Mouse (Mus musculus) heart, embryonic 13.5 days (tissue): Measurements from ENCODE around the gene Mxra7. TPM values are rescaled to one million over a fixed set of nuclear protein-coding genes. Genes with fewer than 3 reads are reported as not detected.

Experiments used
- ATAC-seq: fragments of 200-750 bp; cut with Nextera tagmentation; 2 replicates; pipeline ENCODE4 v1.8.0; 2017; ENCODE audit warnings: moderate TSS enrichment; ENCODE audit not compliant: insufficient number of reproducible peaks, low FRiP score, low TSS enrichment; ENCODE audit errors: extremely low read depth
- H3K27ac ChIP-seq: fragments of 300-500 bp; sonication (generic); replicated peaks from 2 replicates; pipeline ENCODE4 v1.5.1; 2015; ENCODE audit warnings: moderate library complexity, mild to moderate bottlenecking, inconsistent platforms
- H3K27me3 ChIP-seq: fragments of 300-500 bp; sonication (generic); replicated peaks from 2 replicates; pipeline ENCODE4 v1.6.1; 2015; ENCODE audit warnings: mild to moderate bottlenecking, inconsistent platforms
- H3K36me3 ChIP-seq: fragments of 300-500 bp; sonication (generic); 2 replicates; pipeline ENCODE4 v1.6.1; 2015; ENCODE audit warnings: mild to moderate bottlenecking, inconsistent platforms
- H3K4me1 ChIP-seq: fragments of 300-500 bp; sonication (generic); 2 replicates; pipeline ENCODE4 v1.6.1; 2015; ENCODE audit warnings: inconsistent platforms
- H3K4me2 ChIP-seq: fragments of 300-500 bp; sonication (generic); 2 replicates; pipeline ENCODE4 v1.6.1; 2015; ENCODE audit warnings: inconsistent platforms, mild to moderate bottlenecking, moderate library complexity
- H3K4me3 ChIP-seq: fragments of 300-500 bp; sonication (generic); 2 replicates; pipeline ENCODE4 v1.5.1; 2015; ENCODE audit warnings: moderate library complexity, mild to moderate bottlenecking, inconsistent platforms
- H3K9ac ChIP-seq: fragments of 300-500 bp; sonication (generic); 2 replicates; pipeline ENCODE4 v1.6.1; 2015; ENCODE audit warnings: inconsistent platforms, mild to moderate bottlenecking, moderate library complexity
- H3K9me3 ChIP-seq: fragments of 300-500 bp; sonication (generic); 2 replicates; pipeline ENCODE4 v1.6.1; 2016; ENCODE audit warnings: inconsistent platforms
- WGBS: fragments of 180-500 bp; shearing (Covaris S2); methylation state at CpG from one replicate; pipeline ENCODE4 v1.1.7; 2015; ENCODE audit warnings: mixed read lengths; 5-methylcytosine and 5-hydroxymethylcytosine counted together
- polyA plus RNA-seq: library from polyadenylated mRNA; unstranded; fragments of >200 nt; fragmentation: Nextera tagmentation; extraction: Ambion mirVana; gene quantifications from 2 replicates; pipeline ENCODE4 v1.2.1, GENCODE M21; 2015

Gene Mxra7
- polyA plus RNA-seq, 1 experiment from 2014 or later, result 19.3 TPM

GRCm38 (mm10) chr11:116843261-116844233 is 15.7 kb upstream of the Mxra7 start, which contains the start of the genes Mettl23 and Jmjd6:
Gene Mettl23, plus strand, starts transcription at chr11:116843278.
Gene Jmjd6, minus strand, starts transcription at chr11:116843449.
- H3K9me3 ChIP-seq, result no peaks in the 10 kb centered on the region
- peak within 1 kb of the TSS; percentile 100 for H3K27ac ChIP-seq
- peaks cover 55% of the 10 kb centered on the region for H3K4me1 ChIP-seq
- peak within 1 kb of the TSS; percentile 90 for H3K4me3 ChIP-seq
- ATAC-seq, result peak; percentile 96
- WGBS, result under 1% methylated on average over 72 of the region's 72 CpGs
- H3K4me2 ChIP-seq, result peak within 1 kb of the TSS; percentile 93
- peak within 1 kb of the TSS; percentile 97 for H3K9ac ChIP-seq
- H3K36me3 ChIP-seq, result peaks cover 50% of the 10 kb centered on the region
- no peaks in the 10 kb centered on the region for H3K27me3 ChIP-seq

- peak overlapping the region; percentile 97 for H3K9ac ChIP-seq
- peak; percentile 56 for ATAC-seq
- peaks cover 50% of the 10 kb centered on the region for H3K36me3 ChIP-seq
- peak overlapping the region; percentile 90 for H3K4me3 ChIP-seq
- H3K4me1 ChIP-seq, result peaks cover 53% of the 10 kb centered on the region
- no peaks in the 10 kb centered on the region for H3K27me3 ChIP-seq
- peak overlapping the region; percentile 100 for H3K27ac ChIP-seq
- peak overlapping the region; percentile 93 for H3K4me2 ChIP-seq
- under 1% methylated on average over 73 of the region's 73 CpGs for WGBS
- H3K9me3 ChIP-seq, result no peaks in the 10 kb centered on the region
Observed at GRCm38 (mm10) chr11:116842531-116843260, 14.8 kb upstream of the Mxra7 start.

GRCm38 (mm10) chr11:116840748-116841147 is 12.9 kb upstream of the Mxra7 start:
- Histone ChIP-seq H3K36me3 (peaks cover 59% of the 10 kb centered on the region), H3K27ac (no peak overlapping the region), H3K4me3 (peak overlapping the region; percentile 90), H3K4me1 (peaks cover 47% of the 10 kb centered on the region), H3K4me2 (peak overlapping the region; percentile 93), H3K9ac (peak overlapping the region; percentile 97), H3K9me3 (no peaks in the 10 kb centered on the region), H3K27me3 (no peaks in the 10 kb centered on the region)
- no peak for ATAC-seq
- 78% methylated on average over 4 of the region's 4 CpGs for WGBS

GRCm38 (mm10) chr11:116839601-116840000 is 11.8 kb upstream of the Mxra7 start:
- Histone ChIP-seq H3K4me3 (peak overlapping the region; percentile 22), H3K4me2 (peak overlapping the region; percentile 93), H3K9ac (peak overlapping the region; percentile 72), H3K27me3 (no peaks in the 10 kb centered on the region), H3K9me3 (no peaks in the 10 kb centered on the region), H3K36me3 (peaks cover 70% of the 10 kb centered on the region), H3K27ac (no peak overlapping the region), H3K4me1 (peaks cover 41% of the 10 kb centered on the region)
- ATAC-seq, result no peak
- 71% methylated on average over 7 of the region's 7 CpGs for WGBS

GRCm38 (mm10) chr11:116838936-116839335 is 11.1 kb upstream of the Mxra7 start:
- Histone ChIP-seq H3K36me3 (peaks cover 77% of the 10 kb centered on the region), H3K4me1 (peaks cover 34% of the 10 kb centered on the region), H3K27ac (no peak overlapping the region), H3K4me2 (no peak overlapping the region), H3K4me3 (peak overlapping the region; percentile 22; the same call in 1 of the 2 replicates), H3K9me3 (no peaks in the 10 kb centered on the region), H3K27me3 (no peaks in the 10 kb centered on the region), H3K9ac (0 out of 2 replicates have a peak overlapping the region, but pooled peaks have one; percentile 72)
- 87% methylated on average over 14 of the region's 14 CpGs for WGBS
- no peak for ATAC-seq

GRCm38 (mm10) chr11:116837441-116837840 is 9.6 kb upstream of the Mxra7 start:
- no peak overlapping the region for H3K9ac ChIP-seq
- peaks cover 89% of the 10 kb centered on the region for H3K36me3 ChIP-seq
- H3K4me1 ChIP-seq, result peaks cover 37% of the 10 kb centered on the region
- 90% methylated on average over 10 of the region's 10 CpGs for WGBS
- H3K27me3 ChIP-seq, result no peaks in the 10 kb centered on the region
- ATAC-seq, result no peak
- no peak overlapping the region for H3K4me2 ChIP-seq
- no peaks in the 10 kb centered on the region for H3K9me3 ChIP-seq
- no peak overlapping the region for H3K4me3 ChIP-seq
- H3K27ac ChIP-seq, result no peak overlapping the region

GRCm38 (mm10) chr11:116836283-116836682 is 8.4 kb upstream of the Mxra7 start:
- peaks cover 92% of the 10 kb centered on the region for H3K36me3 ChIP-seq
- H3K4me1 ChIP-seq, result peaks cover 29% of the 10 kb centered on the region
- no peaks in the 10 kb centered on the region for H3K9me3 ChIP-seq
- WGBS, result 93% methylated on average over 4 of the region's 4 CpGs
- H3K4me3 ChIP-seq, result no peak overlapping the region
- H3K27ac ChIP-seq, result no peak overlapping the region
- no peak overlapping the region for H3K4me2 ChIP-seq
- H3K27me3 ChIP-seq, result no peaks in the 10 kb centered on the region
- ATAC-seq, result no peak
- no peak overlapping the region for H3K9ac ChIP-seq

GRCm38 (mm10) chr11:116834954-116835353 is 7.1 kb upstream of the Mxra7 start:
- Histone ChIP-seq H3K27ac (no peak overlapping the region), H3K4me1 (peaks cover 18% of the 10 kb centered on the region), H3K4me3 (no peak overlapping the region), H3K9me3 (no peaks in the 10 kb centered on the region), H3K27me3 (no peaks in the 10 kb centered on the region), H3K9ac (no peak overlapping the region), H3K36me3 (peaks cover 82% of the 10 kb centered on the region), H3K4me2 (no peak overlapping the region)
- no peak for ATAC-seq
- WGBS, result 88% methylated on average over 1 of the region's 1 CpGs

GRCm38 (mm10) chr11:116832172-116832685 is 4.4 kb upstream of the Mxra7 start:
- 42% methylated on average over 4 of the region's 4 CpGs for WGBS
- Histone ChIP-seq H3K27me3 (no peaks in the 10 kb centered on the region), H3K36me3 (peaks cover 55% of the 10 kb centered on the region), H3K4me1 (peaks cover 25% of the 10 kb centered on the region), H3K9me3 (no peaks in the 10 kb centered on the region), H3K4me3 (no peak overlapping the region), H3K27ac (no peak overlapping the region), H3K9ac (no peak overlapping the region), H3K4me2 (no peak overlapping the region)
- ATAC-seq, result no peak

- H3K4me1 ChIP-seq, result peaks cover 57% of the 10 kb centered on the region
- H3K27ac ChIP-seq, result peak overlapping the region; percentile 83
- ATAC-seq, result no peak
- no peaks in the 10 kb centered on the region for H3K27me3 ChIP-seq
- peak overlapping the region; percentile 94 for H3K9ac ChIP-seq
- peak overlapping the region; percentile 83 for H3K4me3 ChIP-seq
- peaks cover 12% of the 10 kb centered on the region for H3K36me3 ChIP-seq
- H3K4me2 ChIP-seq, result peak overlapping the region; percentile 85
- WGBS, result 41% methylated on average over 17 of the region's 17 CpGs
- H3K9me3 ChIP-seq, result no peaks in the 10 kb centered on the region
Observed at GRCm38 (mm10) chr11:116826550-116827504, 1.0 kb downstream of the Mxra7 start.
